Mouse (Mus musculus) ES-E14 (cell line): Measurements from ENCODE around the gene Arhgef11.

Source experiments
- CHD2 ChIP-seq: IDR thresholded peaks from 2 replicates; pipeline ENCODE4 v1.6.1; 2014; ENCODE audit warnings: mild to moderate bottlenecking, low read depth, low read length, inconsistent platforms
- HCFC1 ChIP-seq: IDR thresholded peaks from 2 replicates; pipeline ENCODE4 v1.6.1; 2012; ENCODE audit warnings: low read length, inconsistent platforms, borderline replicate concordance; ENCODE audit not compliant: insufficient read depth
- MAFK ChIP-seq: IDR thresholded peaks from 2 replicates; pipeline ENCODE4 v1.6.1; 2014; ENCODE audit warnings: mild to moderate bottlenecking, low read depth, low read length, inconsistent platforms; ENCODE audit not compliant: insufficient read depth
- ZC3H11A ChIP-seq: IDR thresholded peaks from 2 replicates; pipeline ENCODE4 v1.6.1; 2012; ENCODE audit warnings: low read depth, mild to moderate bottlenecking, inconsistent platforms, low read length, borderline replicate concordance
- ZNF384 ChIP-seq: IDR thresholded peaks from 2 replicates; pipeline ENCODE4 v1.6.1; 2012; ENCODE audit warnings: low read depth, low read length, inconsistent platforms

DNA sequence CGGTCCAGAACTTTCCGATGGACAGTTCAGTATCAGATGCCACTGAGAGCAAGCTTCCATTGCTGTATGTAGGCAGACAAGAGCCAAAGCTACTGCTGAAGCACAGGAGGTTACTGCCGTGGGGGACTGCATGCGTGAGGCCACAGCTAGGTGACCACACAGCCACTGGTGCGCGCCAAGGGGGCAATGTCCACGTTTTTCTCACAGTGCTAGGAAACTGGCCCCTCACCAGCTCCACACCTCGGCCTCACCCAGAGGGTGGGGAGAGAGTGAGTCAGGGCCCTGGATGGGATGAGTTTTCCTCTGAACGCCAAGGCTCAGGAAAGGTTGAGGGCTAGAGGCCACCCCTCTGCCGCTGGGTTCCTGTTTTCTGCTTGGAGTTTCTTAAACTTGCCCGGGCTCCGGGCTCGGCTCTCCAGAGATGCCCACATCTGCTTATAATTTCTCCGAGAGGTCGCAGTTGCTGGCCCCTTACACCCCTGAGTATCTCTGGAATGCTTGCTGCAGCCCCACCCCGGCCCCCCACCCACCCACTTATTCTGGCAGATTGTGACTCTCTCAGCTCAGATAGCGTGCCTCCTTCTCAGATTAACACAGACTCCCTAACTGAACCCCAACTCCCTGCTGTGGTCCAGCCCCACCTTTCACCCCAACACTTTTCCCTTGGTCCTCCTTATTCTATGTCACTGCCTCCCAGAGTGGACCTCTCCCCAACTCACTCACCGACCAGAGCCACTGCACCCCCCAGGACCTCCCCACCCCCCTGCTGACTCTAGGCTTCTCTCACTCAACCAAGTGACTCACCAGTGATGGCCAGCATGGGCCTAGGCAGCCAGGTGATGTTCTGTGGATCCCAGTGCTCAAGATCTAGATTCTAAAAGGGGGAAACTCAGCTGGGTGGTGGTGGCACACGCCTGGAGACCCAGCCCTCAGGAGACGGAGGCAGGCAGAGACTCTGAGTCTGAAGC lies 144.3 kb downstream of the Arhgef11 start:
- TF ChIP-seq ZC3H11A (no peak), CHD2 (no peak), HCFC1 (no peak), MAFK (no peak), ZNF384 (no peak)
